Mouse (Mus musculus): ENCODE data around the gene Arhgap29. TPM values are rescaled to one million over a fixed set of nuclear protein-coding genes. Genes with fewer than 3 reads are reported as not detected.

Gene Arhgap29
- polyA plus RNA-seq, 1 experiment from 2014 or later, result 62.1 TPM

- DNase-seq (ENCODE audit: low spot score) (no peak), ATAC-seq (replicated peaks; ENCODE audit: insufficient number of reproducible peaks, low FRiP score, low TSS enrichment, low read depth) (no peak)
Observed at GRCm38 (mm10) chr3:121932815-121933214, 19.5 kb upstream of the Arhgap29 start.

GRCm38 (mm10) chr3:121936241-121936640, 16.1 kb upstream of the Arhgap29 start:
- no peaks in the 10 kb centered on the region for H3K27me3 ChIP-seq (ENCODE audit: control insufficient read depth, insufficient read depth, low read length)
- H3K4me1 ChIP-seq (ENCODE audit: control insufficient read depth, insufficient read depth, low read length), result no peaks in the 10 kb centered on the region
- no peak overlapping the region for H3K27ac ChIP-seq (replicated peaks; ENCODE audit: low read depth, low read length)
- WGBS, result 82% methylated on average over 2 of the region's 2 CpGs
- H3K9me3 ChIP-seq (replicated peaks; ENCODE audit: control insufficient read depth, low read length), result no peaks in the 10 kb centered on the region
- ATAC-seq (replicated peaks; ENCODE audit: insufficient number of reproducible peaks, low FRiP score, low TSS enrichment, low read depth) (no peak), DNase-seq (ENCODE audit: low spot score) (no peak)
- H3K4me3 ChIP-seq (ENCODE audit: low read depth, low read length), result no peak overlapping the region
- H3K36me3 ChIP-seq (replicated peaks; ENCODE audit: control insufficient read depth, insufficient read depth, low read depth, low read length), result no peaks in the 10 kb centered on the region
- H3K9ac ChIP-seq (replicated peaks; ENCODE audit: low read length), result no peak overlapping the region
- H3K4me2 ChIP-seq (ENCODE audit: low read depth, low read length), result no peak overlapping the region

More at GRCm38 (mm10) chr3:121932815-121933214, 19.5 kb upstream of the Arhgap29 start:
- no peak overlapping the region for H3K4me2 ChIP-seq (ENCODE audit: low read depth, low read length)
- H3K9ac ChIP-seq (replicated peaks; ENCODE audit: low read length), result no peak overlapping the region
- no peak overlapping the region for H3K27ac ChIP-seq (replicated peaks; ENCODE audit: low read depth, low read length)
- no peaks in the 10 kb centered on the region for H3K27me3 ChIP-seq (ENCODE audit: control insufficient read depth, insufficient read depth, low read length)
- H3K4me3 ChIP-seq (ENCODE audit: low read depth, low read length), result no peak overlapping the region
- 90% methylated on average over 4 of the region's 4 CpGs for WGBS
- no peaks in the 10 kb centered on the region for H3K4me1 ChIP-seq (ENCODE audit: control insufficient read depth, insufficient read depth, low read length)
- no peaks in the 10 kb centered on the region for H3K36me3 ChIP-seq (replicated peaks; ENCODE audit: control insufficient read depth, insufficient read depth, low read depth, low read length)
- no peaks in the 10 kb centered on the region for H3K9me3 ChIP-seq (replicated peaks; ENCODE audit: control insufficient read depth, low read length)

DNA sequence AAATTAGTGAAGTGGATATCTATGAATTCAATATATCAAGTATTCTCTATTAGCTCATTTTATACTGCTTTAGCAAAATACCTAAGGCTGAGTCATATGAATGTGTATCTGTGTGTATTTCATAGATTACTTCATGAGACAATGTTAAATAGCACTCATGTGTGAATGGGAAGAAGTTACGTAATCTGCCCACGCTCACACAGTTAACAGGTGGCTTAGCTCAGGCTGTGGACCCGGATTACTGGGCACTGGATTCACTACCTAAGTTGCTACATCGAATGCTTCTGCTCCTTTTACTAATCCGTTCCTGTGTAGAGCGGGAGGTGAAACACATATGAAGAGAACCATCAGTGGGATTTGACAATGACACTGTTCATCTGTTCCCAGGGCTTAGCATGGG, 15.3 kb upstream of the Arhgap29 start:
- Histone ChIP-seq H3K9me3 (replicated peaks; ENCODE audit: control insufficient read depth, low read length) (no peaks in the 10 kb centered on the region), H3K27ac (replicated peaks; ENCODE audit: low read depth, low read length) (no peak overlapping the region), H3K36me3 (replicated peaks; ENCODE audit: control insufficient read depth, insufficient read depth, low read depth, low read length) (no peaks in the 10 kb centered on the region), H3K4me2 (ENCODE audit: low read depth, low read length) (no peak overlapping the region), H3K9ac (replicated peaks; ENCODE audit: low read length) (no peak overlapping the region), H3K27me3 (ENCODE audit: control insufficient read depth, insufficient read depth, low read length) (no peaks in the 10 kb centered on the region), H3K4me1 (ENCODE audit: control insufficient read depth, insufficient read depth, low read length) (no peaks in the 10 kb centered on the region), H3K4me3 (ENCODE audit: low read depth, low read length) (no peak overlapping the region)
- WGBS, result 95% methylated on average over 6 of the region's 6 CpGs
- DNase-seq (ENCODE audit: low spot score), result no peak
- ATAC-seq (replicated peaks; ENCODE audit: insufficient number of reproducible peaks, low FRiP score, low TSS enrichment, low read depth), result no peak

DNA sequence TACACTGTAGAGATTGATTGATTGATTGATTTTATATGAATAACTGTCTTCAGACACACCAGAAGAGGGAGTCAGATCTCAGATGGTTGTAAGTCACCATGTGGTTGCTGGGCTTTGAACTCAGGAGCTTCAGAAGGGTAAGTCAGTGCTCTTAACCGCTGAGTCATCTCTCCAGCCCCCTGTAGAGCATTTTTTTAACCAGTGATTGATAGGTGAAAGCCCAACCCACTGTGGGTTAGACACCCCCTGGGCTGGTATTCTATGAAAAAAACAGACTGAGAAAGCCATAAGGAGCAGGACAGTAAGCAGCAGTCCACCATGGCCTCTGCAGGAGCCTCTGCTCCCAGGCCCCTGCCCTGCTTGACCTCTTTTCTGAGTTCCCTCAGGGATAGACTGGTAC, 12.7 kb upstream of the Arhgap29 start:
- DNase-seq (ENCODE audit: low spot score) (no peak), ATAC-seq (replicated peaks; ENCODE audit: insufficient number of reproducible peaks, low FRiP score, low TSS enrichment, low read depth) (no peak)

DNA sequence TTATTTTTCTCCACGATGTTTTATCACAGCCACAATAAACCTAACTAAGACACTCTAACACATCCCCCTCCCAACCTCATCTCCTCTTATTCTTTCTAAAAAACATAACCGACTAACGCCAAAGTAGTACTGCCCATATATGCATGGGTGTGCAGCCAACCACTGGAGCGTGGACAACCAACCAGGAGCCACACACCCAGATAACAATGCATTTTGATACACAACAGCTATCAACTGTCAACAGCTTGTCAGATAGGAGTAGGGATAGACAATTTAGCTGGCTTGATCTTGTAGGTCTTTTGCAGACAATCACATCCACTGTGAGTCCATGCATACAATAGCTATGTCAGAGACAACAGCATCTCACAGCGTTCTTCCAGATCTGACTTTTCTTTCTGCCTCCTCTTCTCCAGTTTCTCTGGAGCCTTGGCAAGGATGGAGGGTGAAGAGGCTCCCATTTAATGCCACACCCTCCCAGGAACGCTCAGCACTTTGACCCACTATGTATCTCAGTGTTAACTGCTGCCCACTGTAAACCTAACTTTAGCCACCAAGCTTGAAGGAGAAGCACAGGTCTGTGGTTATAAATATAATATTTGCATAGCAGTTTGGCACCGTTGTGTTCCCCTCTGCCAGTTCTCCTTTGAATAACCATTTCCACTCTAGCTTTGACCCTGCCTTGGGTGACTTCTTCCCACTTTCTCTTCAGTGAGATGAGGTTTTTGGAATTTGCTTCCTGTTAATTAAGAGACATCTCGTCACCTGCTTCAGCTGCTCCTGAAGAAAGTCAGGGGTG, 12.0 kb upstream of the Arhgap29 start:
- H3K9ac ChIP-seq (replicated peaks; ENCODE audit: low read length), result no peak overlapping the region
- 80% methylated on average over 8 of the region's 8 CpGs for WGBS
- no peaks in the 10 kb centered on the region for H3K9me3 ChIP-seq (replicated peaks; ENCODE audit: control insufficient read depth, low read length)
- H3K27me3 ChIP-seq (ENCODE audit: control insufficient read depth, insufficient read depth, low read length), result no peaks in the 10 kb centered on the region
- H3K36me3 ChIP-seq (replicated peaks; ENCODE audit: control insufficient read depth, insufficient read depth, low read depth, low read length), result no peaks in the 10 kb centered on the region
- no peak overlapping the region for H3K27ac ChIP-seq (replicated peaks; ENCODE audit: low read depth, low read length)
- no peak for ATAC-seq (replicated peaks; ENCODE audit: insufficient number of reproducible peaks, low FRiP score, low TSS enrichment, low read depth)
- no peak for DNase-seq (ENCODE audit: low spot score)
- H3K4me3 ChIP-seq (ENCODE audit: low read depth, low read length), result no peak overlapping the region
- H3K4me1 ChIP-seq (ENCODE audit: control insufficient read depth, insufficient read depth, low read length), result no peaks in the 10 kb centered on the region
- H3K4me2 ChIP-seq (ENCODE audit: low read depth, low read length), result no peak overlapping the region

More for the DNA sequence above, 12.7 kb upstream of the Arhgap29 start:
- Histone ChIP-seq H3K4me3 (ENCODE audit: low read depth, low read length) (no peak overlapping the region), H3K4me1 (ENCODE audit: control insufficient read depth, insufficient read depth, low read length) (no peaks in the 10 kb centered on the region), H3K4me2 (ENCODE audit: low read depth, low read length) (no peak overlapping the region), H3K27ac (replicated peaks; ENCODE audit: low read depth, low read length) (no peak overlapping the region), H3K9me3 (replicated peaks; ENCODE audit: control insufficient read depth, low read length) (no peaks in the 10 kb centered on the region), H3K27me3 (ENCODE audit: control insufficient read depth, insufficient read depth, low read length) (no peaks in the 10 kb centered on the region), H3K9ac (replicated peaks; ENCODE audit: low read length) (no peak overlapping the region), H3K36me3 (replicated peaks; ENCODE audit: control insufficient read depth, insufficient read depth, low read depth, low read length) (no peaks in the 10 kb centered on the region)
- WGBS, result 70% methylated on average over 1 of the region's 1 CpGs

DNA sequence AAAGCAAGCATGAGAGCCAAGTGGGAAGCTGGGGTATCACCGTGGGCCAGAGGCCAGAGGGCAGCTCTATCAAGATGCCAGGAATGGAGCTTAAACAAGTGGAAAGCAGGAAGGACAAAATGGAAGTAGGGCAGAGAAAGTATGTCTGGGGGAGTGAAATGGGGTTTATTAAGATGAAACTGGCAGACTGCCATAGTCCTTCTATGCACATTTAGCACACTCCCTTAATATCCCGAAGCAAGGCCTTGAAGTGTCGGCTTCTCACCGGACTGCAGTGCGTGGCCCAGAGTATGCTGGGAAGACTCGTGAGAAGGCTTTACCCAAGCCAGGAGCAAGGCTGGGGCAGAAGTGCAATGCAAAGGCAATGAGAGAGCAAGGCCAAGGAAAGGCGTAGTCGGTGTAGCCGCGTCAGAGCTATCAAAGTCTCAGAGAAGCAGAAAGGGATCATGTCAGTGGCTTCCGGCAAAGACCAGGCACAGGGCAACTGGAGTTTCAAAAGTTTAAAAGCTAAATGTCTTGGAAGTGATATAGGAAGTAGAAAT, 11.1 kb upstream of the Arhgap29 start:
- H3K4me1 ChIP-seq (ENCODE audit: control insufficient read depth, insufficient read depth, low read length), result no peaks in the 10 kb centered on the region
- H3K4me2 ChIP-seq (ENCODE audit: low read depth, low read length), result no peak overlapping the region
- no peaks in the 10 kb centered on the region for H3K36me3 ChIP-seq (replicated peaks; ENCODE audit: control insufficient read depth, insufficient read depth, low read depth, low read length)
- WGBS, result 93% methylated on average over 11 of the region's 11 CpGs
- no peaks in the 10 kb centered on the region for H3K9me3 ChIP-seq (replicated peaks; ENCODE audit: control insufficient read depth, low read length)
- no peak overlapping the region for H3K4me3 ChIP-seq (ENCODE audit: low read depth, low read length)
- H3K27me3 ChIP-seq (ENCODE audit: control insufficient read depth, insufficient read depth, low read length), result no peaks in the 10 kb centered on the region
- no peak overlapping the region for H3K9ac ChIP-seq (replicated peaks; ENCODE audit: low read length)
- DNase-seq (ENCODE audit: low spot score) (no peak), ATAC-seq (replicated peaks; ENCODE audit: insufficient number of reproducible peaks, low FRiP score, low TSS enrichment, low read depth) (no peak)
- H3K27ac ChIP-seq (replicated peaks; ENCODE audit: low read depth, low read length), result no peak overlapping the region

GRCm38 (mm10) chr3:121945957-121946356, 6.4 kb upstream of the Arhgap29 start:
- H3K4me2 ChIP-seq (ENCODE audit: low read depth, low read length), result no peak overlapping the region
- no peak overlapping the region for H3K4me3 ChIP-seq (ENCODE audit: low read depth, low read length)
- H3K4me1 ChIP-seq (ENCODE audit: control insufficient read depth, insufficient read depth, low read length), result no peaks in the 10 kb centered on the region
- no peaks in the 10 kb centered on the region for H3K27me3 ChIP-seq (ENCODE audit: control insufficient read depth, insufficient read depth, low read length)
- H3K9ac ChIP-seq (replicated peaks; ENCODE audit: low read length), result no peak overlapping the region
- no peaks in the 10 kb centered on the region for H3K9me3 ChIP-seq (replicated peaks; ENCODE audit: control insufficient read depth, low read length)
- DNase-seq (ENCODE audit: low spot score) (no peak), ATAC-seq (replicated peaks; ENCODE audit: insufficient number of reproducible peaks, low FRiP score, low TSS enrichment, low read depth) (no peak)
- no peaks in the 10 kb centered on the region for H3K36me3 ChIP-seq (replicated peaks; ENCODE audit: control insufficient read depth, insufficient read depth, low read depth, low read length)
- H3K27ac ChIP-seq (replicated peaks; ENCODE audit: low read depth, low read length), result no peak overlapping the region
- WGBS, result 64% methylated on average over 2 of the region's 2 CpGs

GRCm38 (mm10) chr3:121946765-121947164, 5.6 kb upstream of the Arhgap29 start:
- Histone ChIP-seq H3K27me3 (ENCODE audit: control insufficient read depth, insufficient read depth, low read length) (no peaks in the 10 kb centered on the region), H3K4me2 (ENCODE audit: low read depth, low read length) (no peak overlapping the region), H3K9me3 (replicated peaks; ENCODE audit: control insufficient read depth, low read length) (no peaks in the 10 kb centered on the region), H3K4me1 (ENCODE audit: control insufficient read depth, insufficient read depth, low read length) (no peaks in the 10 kb centered on the region), H3K4me3 (ENCODE audit: low read depth, low read length) (no peak overlapping the region), H3K9ac (replicated peaks; ENCODE audit: low read length) (no peak overlapping the region), H3K36me3 (replicated peaks; ENCODE audit: control insufficient read depth, insufficient read depth, low read depth, low read length) (no peaks in the 10 kb centered on the region), H3K27ac (replicated peaks; ENCODE audit: low read depth, low read length) (no peak overlapping the region)
- DNase-seq (ENCODE audit: low spot score) (no peak), ATAC-seq (replicated peaks; ENCODE audit: insufficient number of reproducible peaks, low FRiP score, low TSS enrichment, low read depth) (no peak)
